Mouse (Mus musculus): ENCODE measurements around the gene Nrsn2. TPM values are rescaled to one million over a fixed set of nuclear protein-coding genes. Genes with fewer than 3 reads are reported as not detected.

The Nrsn2 gene
- 28.1 and 34.2 TPM in 2 replicates for polyA plus RNA-seq (2015; fragmentation: Nextera tagmentation; extraction: Ambion mirVana)

- Histone ChIP-seq H3K36me3 (no peaks in the 10 kb centered on the region), H3K4me1 (replicated peaks) (peaks cover 36% of the 10 kb centered on the region), H3K27ac (peak within 1 kb of the TSS; percentile 95), H3K4me3 (peak within 1 kb of the TSS; percentile 40), H3K4me2 (peak within 1 kb of the TSS; percentile 63), H3K27me3 (no peaks in the 10 kb centered on the region), H3K9me3 (no peaks in the 10 kb centered on the region), H3K9ac (peak within 1 kb of the TSS; percentile 74)
- peak; percentile 82 for ATAC-seq (ENCODE audit: low FRiP score)
- WGBS: under 1% methylated on average over 16 of the region's 16 CpGs
Observed at GRCm38 (mm10) chr2:152376345-152376741, at the start of gene Nrsn2. Gene Nrsn2 (minus strand): TSS chr2:152376638.

GRCm38 (mm10) chr2:152415786-152416185, 39.3 kb upstream of the Nrsn2 start:
- Histone ChIP-seq H3K36me3 (no peaks in the 10 kb centered on the region), H3K4me3 (peak overlapping the region; percentile 86), H3K27me3 (no peaks in the 10 kb centered on the region), H3K9me3 (no peaks in the 10 kb centered on the region), H3K9ac (0 out of 2 replicates have a peak overlapping the region, but pooled peaks have one; percentile 95), H3K4me2 (peak overlapping the region; percentile 97), H3K4me1 (replicated peaks) (peaks cover 39% of the 10 kb centered on the region), H3K27ac (peak overlapping the region; percentile 96)
- WGBS: 97% methylated on average over 3 of the region's 3 CpGs
- ATAC-seq (ENCODE audit: low FRiP score): no peak

- no peaks in the 10 kb centered on the region for H3K9me3 ChIP-seq
- H3K4me3 ChIP-seq: peak within 1 kb of the TSS; percentile 86
- H3K4me1 ChIP-seq (replicated peaks): peaks cover 44% of the 10 kb centered on the region
- H3K4me2 ChIP-seq: peak within 1 kb of the TSS; percentile 97
- H3K9ac ChIP-seq: peak within 1 kb of the TSS; percentile 95
- ATAC-seq (ENCODE audit: low FRiP score): no peak
- peak within 1 kb of the TSS; percentile 96 for H3K27ac ChIP-seq
- no peaks in the 10 kb centered on the region for H3K27me3 ChIP-seq
- no peaks in the 10 kb centered on the region for H3K36me3 ChIP-seq
- WGBS: 37% methylated on average over 4 of the region's 4 CpGs
Observed at GRCm38 (mm10) chr2:152415287-152415686, 38.8 kb upstream of the Nrsn2 start, which contains the start of gene 6820408C15Rik. Gene 6820408C15Rik (plus strand): TSS chr2:152415587.

GRCm38 (mm10) chr2:152414591-152415165, 38.2 kb upstream of the Nrsn2 start, which contains the start of gene Zcchc3:
Gene Zcchc3 (minus strand): TSS chr2:152415027.
- H3K4me1 ChIP-seq (replicated peaks): peaks cover 50% of the 10 kb centered on the region
- peak within 1 kb of the TSS; percentile 86 for H3K4me3 ChIP-seq
- H3K9me3 ChIP-seq: no peaks in the 10 kb centered on the region
- ATAC-seq (ENCODE audit: low FRiP score): peak; percentile 75
- H3K36me3 ChIP-seq: no peaks in the 10 kb centered on the region
- WGBS: under 1% methylated on average over 64 of the region's 65 CpGs
- H3K27me3 ChIP-seq: no peaks in the 10 kb centered on the region
- H3K4me2 ChIP-seq: peak within 1 kb of the TSS; percentile 97
- peak within 1 kb of the TSS; percentile 95 for H3K9ac ChIP-seq
- peak within 1 kb of the TSS; percentile 96 for H3K27ac ChIP-seq

GRCm38 (mm10) chr2:152413765-152414584, 37.5 kb upstream of the Nrsn2 start:
- Histone ChIP-seq H3K4me3 (peak overlapping the region; percentile 86), H3K4me2 (peak overlapping the region; percentile 97), H3K27me3 (no peaks in the 10 kb centered on the region), H3K4me1 (replicated peaks) (peaks cover 55% of the 10 kb centered on the region), H3K27ac (peak overlapping the region; percentile 96), H3K36me3 (no peaks in the 10 kb centered on the region), H3K9ac (peak overlapping the region; percentile 95), H3K9me3 (no peaks in the 10 kb centered on the region)
- peak; percentile 19; the same call in 1 of the 2 replicates for ATAC-seq (ENCODE audit: low FRiP score)
- WGBS: under 1% methylated on average over 86 of the region's 86 CpGs

GRCm38 (mm10) chr2:152413158-152413764, 36.8 kb upstream of the Nrsn2 start:
- Histone ChIP-seq H3K4me1 (replicated peaks) (peaks cover 55% of the 10 kb centered on the region), H3K27me3 (no peaks in the 10 kb centered on the region), H3K9me3 (no peaks in the 10 kb centered on the region), H3K9ac (peak overlapping the region; percentile 95), H3K4me3 (peak overlapping the region; percentile 86), H3K36me3 (no peaks in the 10 kb centered on the region), H3K27ac (peak overlapping the region; percentile 96), H3K4me2 (peak overlapping the region; percentile 97)
- ATAC-seq (ENCODE audit: low FRiP score): no peak
- under 1% methylated on average over 21 of the region's 21 CpGs for WGBS

- H3K4me3 ChIP-seq: peak overlapping the region; percentile 86
- H3K9ac ChIP-seq: peak overlapping the region; percentile 95
- H3K27me3 ChIP-seq: no peaks in the 10 kb centered on the region
- H3K4me1 ChIP-seq (replicated peaks): peaks cover 55% of the 10 kb centered on the region
- H3K9me3 ChIP-seq: no peaks in the 10 kb centered on the region
- H3K36me3 ChIP-seq: no peaks in the 10 kb centered on the region
- WGBS: 4% methylated on average over 15 of the region's 15 CpGs
- peak overlapping the region; percentile 96 for H3K27ac ChIP-seq
- no peak for ATAC-seq (ENCODE audit: low FRiP score)
- H3K4me2 ChIP-seq: peak overlapping the region; percentile 97
Observed at GRCm38 (mm10) chr2:152412526-152413157, 36.2 kb upstream of the Nrsn2 start.

- WGBS: 10% methylated on average over 7 of the region's 7 CpGs
- Histone ChIP-seq H3K27ac (peak overlapping the region; percentile 96), H3K4me1 (replicated peaks) (peaks cover 58% of the 10 kb centered on the region), H3K9ac (peak overlapping the region; percentile 60), H3K36me3 (no peaks in the 10 kb centered on the region), H3K27me3 (no peaks in the 10 kb centered on the region), H3K4me2 (peak overlapping the region; percentile 97), H3K4me3 (peak overlapping the region; percentile 86), H3K9me3 (no peaks in the 10 kb centered on the region)
- ATAC-seq (ENCODE audit: low FRiP score): no peak
Observed at GRCm38 (mm10) chr2:152411471-152411870, 35.0 kb upstream of the Nrsn2 start.

- WGBS: 1% methylated on average over 15 of the region's 15 CpGs
- H3K27me3 ChIP-seq: no peaks in the 10 kb centered on the region
- peak; percentile 55 for ATAC-seq (ENCODE audit: low FRiP score)
- H3K4me3 ChIP-seq: peak overlapping the region; percentile 86
- H3K9me3 ChIP-seq: no peaks in the 10 kb centered on the region
- peak overlapping the region; percentile 97 for H3K4me2 ChIP-seq
- peak overlapping the region; percentile 60 for H3K9ac ChIP-seq
- H3K4me1 ChIP-seq (replicated peaks): peaks cover 62% of the 10 kb centered on the region
- no peaks in the 10 kb centered on the region for H3K36me3 ChIP-seq
- H3K27ac ChIP-seq: peak overlapping the region; percentile 96
Observed at GRCm38 (mm10) chr2:152410971-152411371, 34.5 kb upstream of the Nrsn2 start.

GRCm38 (mm10) chr2:152409781-152410180, 33.3 kb upstream of the Nrsn2 start:
- no peak overlapping the region for H3K4me3 ChIP-seq
- H3K27ac ChIP-seq: peak overlapping the region; percentile 96; the same call in 1 of the 2 replicates
- no peaks in the 10 kb centered on the region for H3K27me3 ChIP-seq
- no peak for ATAC-seq (ENCODE audit: low FRiP score)
- no peaks in the 10 kb centered on the region for H3K36me3 ChIP-seq
- no peak overlapping the region for H3K4me2 ChIP-seq
- H3K4me1 ChIP-seq (replicated peaks): peaks cover 64% of the 10 kb centered on the region
- H3K9me3 ChIP-seq: no peaks in the 10 kb centered on the region
- H3K9ac ChIP-seq: no peak overlapping the region
- WGBS: 77% methylated on average over 6 of the region's 6 CpGs

GRCm38 (mm10) chr2:152406126-152406525, 29.7 kb upstream of the Nrsn2 start:
- Histone ChIP-seq H3K9ac (peak overlapping the region; percentile 43), H3K4me3 (peak overlapping the region; percentile 37), H3K4me2 (peak overlapping the region; percentile 59), H3K27ac (peak overlapping the region; percentile 79), H3K4me1 (replicated peaks) (peaks cover 36% of the 10 kb centered on the region), H3K9me3 (no peaks in the 10 kb centered on the region), H3K27me3 (no peaks in the 10 kb centered on the region), H3K36me3 (no peaks in the 10 kb centered on the region)
- WGBS: under 1% methylated on average over 19 of the region's 19 CpGs
- ATAC-seq (ENCODE audit: low FRiP score): peak; percentile 95

All from hindbrain, embryonic 13.5 days (tissue).